Mouse (Mus musculus) heart, adult 9 months (tissue): Measurements from ENCODE around the gene Usp50.

Experiments
- DNase-seq, 2 experiments: peaks; one replicate each; pipeline ENCODE4 v3.0.0; 2022; ENCODE audit warnings: low spot score in 2 of 2

The Usp50 gene

DNA sequence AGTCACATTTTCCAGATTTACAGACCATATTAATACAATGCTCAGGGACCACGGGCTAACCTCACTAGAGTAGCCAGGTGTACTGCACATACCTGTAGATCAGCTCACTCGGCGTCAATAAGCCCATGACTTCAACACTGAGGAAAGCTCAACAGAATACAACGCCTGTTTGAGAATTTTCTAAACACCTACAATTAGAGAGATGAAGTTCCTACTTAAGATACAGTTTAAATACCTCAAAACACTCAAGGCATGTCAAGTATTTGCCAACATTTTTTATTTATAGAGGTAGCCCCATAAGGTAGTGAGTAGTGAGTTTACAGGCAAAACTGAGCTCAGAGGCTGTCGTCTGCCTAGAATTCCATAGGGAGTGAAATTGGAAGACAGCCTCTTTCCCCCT, 39.9 kb downstream of the Usp50 start:
- no peak for DNase-seq

DNA sequence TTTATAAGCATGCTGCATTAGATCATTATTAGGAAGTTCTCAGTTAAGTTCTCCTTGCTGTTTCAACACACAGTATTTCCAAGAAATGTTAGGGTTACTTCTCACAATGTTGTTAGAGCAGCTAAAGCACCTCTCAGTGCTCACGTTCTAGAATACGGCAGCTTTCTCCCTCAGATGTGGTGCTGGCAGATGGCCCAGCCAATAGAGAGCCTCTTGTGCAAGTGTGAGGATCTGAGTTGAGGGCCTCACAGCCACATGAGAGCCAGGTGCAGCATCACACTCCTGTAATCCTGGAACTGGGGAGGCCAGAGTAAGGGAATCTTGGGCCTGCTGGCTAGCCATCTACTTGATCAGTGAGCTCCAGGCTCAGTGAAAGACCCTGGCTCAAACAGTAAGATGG, 43.0 kb downstream of the Usp50 start:
- no peak for DNase-seq

DNA sequence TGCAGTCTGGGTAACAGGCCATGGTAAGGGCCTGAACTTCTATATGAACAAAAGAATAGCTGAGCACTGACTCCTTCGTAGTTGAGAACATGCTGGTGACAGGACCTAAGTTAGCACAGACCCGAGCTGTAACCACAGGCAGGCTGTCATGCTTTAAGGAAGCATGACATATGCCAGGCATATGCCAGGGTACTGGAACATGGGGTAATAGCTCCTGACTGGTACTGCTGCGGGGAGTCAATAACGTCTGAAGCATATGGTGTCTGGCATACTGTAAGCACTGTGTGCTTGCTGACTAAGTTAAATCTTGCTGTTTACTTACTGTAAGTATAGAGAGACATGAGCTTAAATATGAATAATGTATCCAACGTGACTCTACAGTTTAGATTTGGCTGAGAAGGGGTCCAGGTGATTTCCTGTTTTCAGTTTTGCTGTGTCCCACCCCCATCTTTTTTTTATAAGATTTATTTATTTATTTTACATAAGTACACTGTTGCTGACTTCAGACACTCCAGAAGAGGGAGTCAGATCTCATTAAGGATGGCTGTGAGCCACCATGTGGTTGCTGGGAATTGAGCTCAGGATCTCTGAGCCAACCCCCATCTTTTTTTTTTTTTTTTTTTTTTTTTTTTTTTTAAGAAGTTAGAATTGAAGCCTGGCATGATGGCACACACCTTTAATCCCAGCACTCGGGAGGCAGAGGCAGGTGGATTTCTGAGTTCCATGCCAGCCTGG, 47.8 kb downstream of the Usp50 start:
- DNase-seq, result no peak

DNA sequence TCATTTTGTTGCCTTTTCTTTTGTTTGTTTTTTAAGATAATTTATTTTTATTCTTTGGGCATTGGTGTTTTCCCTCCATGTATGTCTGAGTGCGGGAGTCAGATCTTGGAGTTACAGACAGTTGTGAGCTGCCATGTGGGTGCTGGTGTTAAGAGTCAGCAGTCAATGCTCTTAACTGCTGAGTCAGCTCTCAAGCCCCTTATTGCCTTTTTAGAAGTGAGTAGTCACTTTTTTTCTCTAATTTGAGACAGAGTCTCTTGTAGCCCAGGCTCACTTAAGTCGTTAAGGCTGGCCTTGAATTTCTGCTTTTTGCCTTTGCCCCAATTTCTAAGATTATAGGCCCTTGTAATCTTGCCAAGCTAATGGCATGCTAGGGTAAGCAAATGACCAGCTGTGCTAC, 52.8 kb downstream of the Usp50 start:
- DNase-seq, result no peak

DNA sequence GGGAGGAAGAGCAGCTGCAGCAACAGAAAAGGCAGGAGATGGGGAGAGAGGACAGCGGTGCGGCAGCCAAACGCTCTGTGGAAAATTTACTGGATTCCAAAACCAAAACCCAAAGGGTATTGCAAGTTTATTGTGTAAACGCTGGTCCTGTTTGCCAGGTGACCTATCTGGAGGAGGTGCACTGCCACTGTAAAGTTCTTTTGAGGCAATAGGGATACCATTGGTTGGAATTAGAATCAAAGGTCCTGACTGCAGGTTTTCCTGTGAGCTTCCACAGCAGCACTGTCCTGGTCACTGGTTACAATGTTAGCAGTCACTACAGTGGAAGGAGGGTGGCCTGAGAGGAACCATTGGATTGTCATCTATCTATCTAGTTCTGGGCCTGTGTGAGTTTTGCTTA, 54.1 kb downstream of the Usp50 start:
- DNase-seq, result no peak

DNA sequence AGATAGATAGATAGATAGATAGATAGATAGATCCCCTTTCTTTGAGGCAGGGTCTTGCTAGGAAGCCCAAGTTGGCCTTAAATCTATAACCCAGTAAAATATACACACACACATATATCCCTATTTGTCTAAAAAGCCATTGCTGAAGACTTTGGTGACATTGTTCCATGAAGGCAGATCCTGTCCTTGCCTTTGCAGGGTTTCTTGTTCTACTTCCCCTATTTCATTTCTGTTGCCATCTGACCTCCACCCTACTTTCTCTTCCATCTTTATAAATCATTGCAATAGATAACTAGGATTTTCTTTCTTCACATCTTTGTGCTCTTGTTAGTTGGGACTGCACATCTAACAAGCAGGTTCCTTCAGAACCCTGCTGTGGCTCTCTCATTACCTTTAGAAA, 70.3 kb downstream of the Usp50 start:
- no peak for DNase-seq

DNA sequence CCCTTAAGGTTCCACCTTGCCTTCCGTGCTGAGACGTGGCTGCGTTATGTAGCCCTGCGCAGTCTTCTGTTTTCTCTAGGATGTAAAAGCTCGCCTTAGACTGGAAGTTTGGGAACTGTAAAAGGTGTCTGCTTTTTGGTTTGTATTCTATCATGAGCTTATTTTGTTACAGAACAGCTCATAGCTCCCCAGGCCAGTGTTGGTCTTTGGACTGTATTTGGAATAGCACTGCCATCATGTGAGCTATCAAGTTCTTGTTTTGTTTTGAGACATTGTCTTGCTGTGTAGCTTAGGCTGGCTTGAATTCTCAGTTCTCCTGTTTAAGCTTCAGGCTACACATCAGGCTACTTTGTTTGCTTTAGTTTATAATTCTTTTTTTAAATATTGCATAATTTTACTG, 70.7 kb downstream of the Usp50 start:
- no peak for DNase-seq

DNA sequence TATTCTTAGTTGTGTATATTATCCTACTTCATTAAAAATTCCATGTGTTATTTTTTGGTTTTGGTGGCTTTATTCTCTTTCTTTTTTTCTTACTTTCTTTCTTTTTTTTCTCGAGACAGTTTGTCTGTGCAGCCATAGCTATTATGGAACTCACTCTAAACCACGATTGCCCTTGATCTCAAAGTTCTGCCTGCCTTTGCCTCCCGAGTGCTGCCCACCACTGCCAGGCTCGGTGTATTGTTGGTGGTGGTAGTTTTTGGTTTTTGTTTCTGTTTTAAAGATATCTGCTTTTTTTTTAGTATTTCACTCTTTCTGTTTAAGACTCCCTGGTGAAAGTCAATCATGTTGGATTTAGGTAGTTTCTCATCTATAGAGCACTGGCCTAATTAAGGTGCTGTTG, 74.9 kb downstream of the Usp50 start:
- DNase-seq, result no peak

DNA sequence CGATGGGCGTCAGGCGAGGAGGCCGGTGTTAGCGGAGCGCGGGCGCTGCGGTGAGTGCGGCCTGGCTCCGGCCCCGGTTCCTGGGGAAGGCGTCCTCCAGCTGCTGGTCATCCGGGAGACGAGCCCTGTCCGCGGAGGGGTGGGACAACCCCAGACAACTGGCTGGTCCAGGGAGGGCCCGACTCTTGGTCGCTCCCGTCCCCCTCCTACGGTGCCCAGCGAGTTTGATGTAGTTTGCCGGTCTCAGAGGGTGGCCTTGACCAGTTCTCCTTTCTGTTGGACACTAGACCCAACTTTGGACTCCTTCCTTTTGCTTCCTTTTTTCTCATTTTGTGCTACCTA, 75.9 kb downstream of the Usp50 start:
- DNase-seq, result no peak

DNA sequence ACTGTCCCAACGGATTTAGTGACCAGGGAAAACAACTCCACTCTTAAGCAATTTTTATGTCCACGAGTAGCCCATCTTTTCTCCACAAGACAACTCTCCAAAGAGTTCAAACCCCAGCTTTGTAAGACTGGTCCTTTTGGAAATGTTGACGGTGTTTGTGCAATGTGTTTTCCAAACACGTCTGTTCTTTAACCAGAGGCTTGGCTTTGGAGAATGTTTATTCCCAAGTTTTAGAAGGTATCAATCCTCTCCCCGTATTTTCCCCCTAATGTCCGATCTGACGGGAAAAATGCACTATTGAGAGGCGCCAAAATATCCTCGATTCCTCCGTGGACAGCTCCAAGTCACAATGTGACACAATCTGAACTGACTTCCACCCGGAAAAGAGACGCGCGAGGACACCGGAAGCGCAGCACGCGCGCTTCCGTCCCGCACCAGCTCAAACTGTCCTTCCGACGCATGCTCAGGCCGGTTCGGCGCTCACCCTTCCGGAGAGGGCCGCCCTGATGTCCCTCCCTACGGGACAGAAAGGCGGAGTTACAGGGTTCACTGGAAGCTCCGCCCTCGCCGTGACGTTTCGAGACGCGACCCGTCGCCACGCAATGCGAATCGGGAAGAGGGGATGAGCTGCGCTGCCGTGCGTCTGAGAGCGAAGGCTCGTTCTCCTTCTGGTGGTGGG, 76.4 kb downstream of the Usp50 start, which contains the start of gene Usp8:
Gene Usp8 (plus strand): TSS at position 570 of the 679 bp plus-strand sequence.
- peak; percentile 98 for DNase-seq

DNA sequence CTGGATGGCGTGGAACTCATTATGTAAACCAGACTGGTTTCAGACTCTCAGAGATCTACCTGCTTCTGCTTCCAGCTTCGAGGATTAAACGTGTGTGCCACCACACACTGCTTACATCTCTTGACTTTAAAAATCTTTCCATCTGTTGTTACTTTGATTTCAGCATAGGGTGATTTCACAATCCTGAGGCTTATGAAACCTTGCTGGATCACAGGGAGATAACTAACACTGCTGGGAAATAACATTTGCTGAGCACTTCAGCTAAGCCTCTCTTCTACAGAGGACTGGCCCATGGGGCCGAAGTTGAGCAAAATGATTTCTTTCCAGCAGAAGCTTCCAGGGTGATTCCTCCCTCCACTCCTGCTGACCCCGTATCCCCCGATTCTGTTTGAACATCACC, 88.0 kb downstream of the Usp50 start:
- no peak for DNase-seq

DNA sequence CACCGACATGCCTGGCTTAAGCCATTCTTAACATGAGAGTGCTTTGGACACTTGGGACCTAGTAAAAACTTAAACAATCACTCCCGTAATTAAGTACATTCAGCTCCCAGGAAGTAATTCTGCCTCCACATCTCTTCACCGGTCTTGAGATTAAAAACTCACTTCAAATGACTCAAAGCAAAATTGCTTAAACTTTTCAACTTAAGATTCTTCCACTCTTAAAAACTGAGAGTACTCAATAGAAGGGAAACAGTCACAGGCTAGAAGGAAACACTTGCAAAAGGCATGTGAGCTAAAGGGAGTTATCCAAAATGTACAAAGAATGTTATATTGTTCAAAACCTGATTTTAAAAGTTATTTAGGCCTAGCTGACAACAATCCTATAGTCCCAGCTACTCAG, 92.0 kb downstream of the Usp50 start:
- DNase-seq, result no peak

DNA sequence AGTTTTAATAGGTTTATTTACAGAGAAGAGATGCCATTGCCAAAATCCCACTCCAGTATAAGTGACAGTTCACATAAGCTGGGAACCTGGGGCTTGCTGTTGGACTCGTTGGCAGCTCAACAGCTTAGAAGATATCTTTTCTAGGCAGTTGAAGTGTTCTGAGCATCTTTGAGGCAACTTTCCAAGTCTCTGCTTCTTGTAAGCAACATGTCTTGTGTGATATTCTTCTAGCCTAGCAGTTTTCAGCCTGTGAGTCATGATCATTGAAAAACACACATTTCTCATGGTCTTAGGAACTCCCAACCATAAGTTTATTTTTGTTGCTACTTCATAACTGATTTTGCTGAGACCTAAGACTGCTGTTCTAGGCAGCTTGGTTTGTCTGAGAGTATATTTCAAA, 100.3 kb downstream of the Usp50 start:
- no peak for DNase-seq

DNA sequence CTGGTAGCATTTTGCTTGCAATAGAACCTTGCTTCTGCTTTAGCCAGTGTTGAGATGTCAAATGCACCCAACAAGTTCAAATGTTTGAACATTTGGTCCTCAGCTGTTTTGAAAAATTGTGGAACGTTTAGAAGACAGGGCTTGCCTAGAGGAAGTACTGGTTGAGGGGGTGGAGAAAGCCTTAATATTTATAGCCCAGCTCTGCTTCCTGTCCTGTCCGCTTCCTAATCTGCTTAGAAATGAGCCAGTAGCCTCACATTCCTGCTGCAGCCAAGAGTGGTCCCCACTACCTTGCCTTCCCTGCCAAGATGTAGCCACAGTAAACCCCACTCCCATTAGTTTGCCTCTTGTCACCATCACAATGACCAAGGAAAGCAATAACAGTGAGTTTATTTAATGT, 100.9 kb downstream of the Usp50 start:
- peak; percentile 28 to 66 for DNase-seq

DNA sequence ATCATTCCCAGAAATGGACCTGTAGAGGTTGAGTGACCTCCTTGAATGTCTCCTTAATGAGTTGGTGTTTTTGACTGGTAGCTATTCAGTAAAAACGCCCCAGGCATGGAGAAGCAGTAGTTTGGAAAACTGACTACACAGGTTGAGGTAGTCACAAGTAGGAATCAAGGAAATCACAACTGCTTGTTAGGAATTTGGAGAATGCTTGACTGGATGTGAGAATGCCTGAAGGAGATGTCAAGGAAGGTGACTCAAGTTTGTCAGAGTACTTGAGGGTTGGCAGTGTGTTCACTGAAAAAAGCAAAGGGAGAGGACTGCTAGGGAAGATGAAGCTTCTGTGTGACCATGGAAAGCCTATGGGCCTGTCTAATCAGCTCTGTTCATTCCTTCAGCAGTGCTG, 105.9 kb downstream of the Usp50 start:
- DNase-seq, result no peak

DNA sequence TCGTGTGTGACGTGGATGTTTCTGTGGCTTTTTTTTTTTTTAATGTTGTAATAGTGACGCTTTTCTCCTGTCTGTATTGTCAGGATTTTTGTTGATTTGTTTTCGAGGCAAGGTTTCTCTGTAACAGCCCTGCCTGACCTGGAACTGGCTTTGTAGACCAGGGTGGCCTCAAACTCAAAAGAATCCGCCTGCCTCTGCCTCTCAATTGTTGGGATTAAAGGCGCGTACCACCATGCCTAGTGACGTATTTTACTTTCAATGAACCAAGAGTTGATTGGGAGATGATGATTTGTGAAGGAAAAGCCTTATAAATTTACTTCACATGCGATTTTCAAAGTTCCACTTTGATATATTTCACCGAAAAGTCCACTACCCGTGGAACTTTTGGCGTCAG, 107.2 kb downstream of the Usp50 start, which contains the start of gene Gabpb1:
Gene Gabpb1 (minus strand): TSS at position 216 of the 394 bp plus-strand sequence.
- no peak for DNase-seq

DNA sequence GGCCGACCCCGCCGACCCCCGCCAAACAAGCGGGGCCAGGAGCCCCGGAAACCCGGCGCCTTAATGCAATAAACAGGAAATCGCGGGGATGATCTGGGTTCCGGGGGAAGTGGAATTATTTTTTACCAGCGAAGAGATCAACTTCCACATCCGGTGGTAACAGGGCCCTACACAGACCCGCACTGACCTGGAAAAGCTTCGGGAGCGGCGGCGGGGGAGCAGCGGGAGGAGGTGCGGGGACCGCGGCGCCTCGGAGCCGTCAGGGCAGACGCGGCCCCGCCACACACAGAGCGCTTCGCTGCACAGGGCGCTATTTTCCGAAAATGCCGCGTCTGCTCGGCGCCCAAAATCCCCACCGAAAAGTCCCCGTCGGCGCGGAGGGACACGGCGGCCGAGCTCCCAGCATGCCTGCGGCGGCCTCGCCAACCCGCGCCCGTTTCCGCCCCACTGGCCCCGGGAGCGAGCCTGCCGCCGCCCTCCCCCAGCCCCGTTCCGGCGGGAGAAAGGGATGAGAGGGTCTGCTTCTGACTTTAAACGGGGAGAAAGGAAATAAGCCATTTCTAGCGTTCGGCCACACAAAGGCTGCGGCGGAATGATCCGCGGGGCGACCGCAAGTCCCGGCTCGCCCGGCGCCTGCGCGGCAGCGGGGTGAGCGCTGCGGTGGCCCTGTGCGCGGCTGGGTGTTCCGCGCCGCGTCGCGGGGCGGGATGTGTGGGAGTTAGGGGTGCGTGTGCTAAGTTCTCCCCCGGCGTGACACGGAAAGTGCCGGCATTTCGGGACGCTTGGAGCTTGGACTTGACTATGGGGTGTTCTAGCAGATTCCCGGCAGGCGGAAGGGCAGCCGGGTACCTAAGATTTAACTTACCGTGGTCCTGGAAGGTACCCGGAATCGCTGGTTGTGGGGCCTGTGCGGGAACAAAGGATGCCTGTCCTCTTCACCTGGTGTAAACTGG, 107.8 kb downstream of the Usp50 start:
- peak; percentile 88 to 90 for DNase-seq

DNA sequence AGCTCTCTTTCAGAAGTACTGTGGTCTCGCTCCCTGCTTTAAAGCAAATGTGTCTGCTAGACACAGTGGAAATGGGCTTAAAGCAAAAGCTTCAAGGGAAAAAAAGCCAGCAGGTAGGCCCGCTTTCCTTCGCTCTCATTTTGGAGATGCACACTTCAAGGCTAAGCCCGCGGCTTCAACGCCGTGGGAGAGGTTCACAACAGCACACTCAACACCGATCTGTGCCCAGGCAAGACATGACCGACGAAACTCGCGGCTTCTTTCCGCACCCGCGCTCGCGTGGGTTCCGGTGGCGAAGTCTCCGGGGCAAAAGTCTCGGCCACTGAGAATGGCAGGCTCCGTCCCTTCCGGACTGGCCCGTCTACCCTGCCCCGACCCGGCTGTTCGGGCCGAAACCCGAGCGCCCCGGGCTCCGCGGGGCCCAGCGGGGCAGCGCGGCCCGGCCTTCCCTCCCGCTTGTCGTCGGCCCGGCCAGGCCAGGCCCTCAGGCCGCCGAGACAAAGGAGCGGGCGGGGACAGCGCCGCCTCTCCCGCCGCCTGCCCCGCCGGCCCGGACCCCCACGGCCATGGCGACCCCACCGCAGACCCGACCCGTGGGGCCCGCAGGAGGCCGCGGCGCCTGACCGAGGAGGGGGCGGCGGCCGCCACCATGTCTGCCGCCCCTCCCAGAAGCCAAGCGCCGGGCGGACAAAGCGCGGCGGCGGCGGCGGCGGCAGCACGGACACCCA, 108.7 kb downstream of the Usp50 start:
- peak in 1 of 2 experiments; percentile 29 for DNase-seq

DNA sequence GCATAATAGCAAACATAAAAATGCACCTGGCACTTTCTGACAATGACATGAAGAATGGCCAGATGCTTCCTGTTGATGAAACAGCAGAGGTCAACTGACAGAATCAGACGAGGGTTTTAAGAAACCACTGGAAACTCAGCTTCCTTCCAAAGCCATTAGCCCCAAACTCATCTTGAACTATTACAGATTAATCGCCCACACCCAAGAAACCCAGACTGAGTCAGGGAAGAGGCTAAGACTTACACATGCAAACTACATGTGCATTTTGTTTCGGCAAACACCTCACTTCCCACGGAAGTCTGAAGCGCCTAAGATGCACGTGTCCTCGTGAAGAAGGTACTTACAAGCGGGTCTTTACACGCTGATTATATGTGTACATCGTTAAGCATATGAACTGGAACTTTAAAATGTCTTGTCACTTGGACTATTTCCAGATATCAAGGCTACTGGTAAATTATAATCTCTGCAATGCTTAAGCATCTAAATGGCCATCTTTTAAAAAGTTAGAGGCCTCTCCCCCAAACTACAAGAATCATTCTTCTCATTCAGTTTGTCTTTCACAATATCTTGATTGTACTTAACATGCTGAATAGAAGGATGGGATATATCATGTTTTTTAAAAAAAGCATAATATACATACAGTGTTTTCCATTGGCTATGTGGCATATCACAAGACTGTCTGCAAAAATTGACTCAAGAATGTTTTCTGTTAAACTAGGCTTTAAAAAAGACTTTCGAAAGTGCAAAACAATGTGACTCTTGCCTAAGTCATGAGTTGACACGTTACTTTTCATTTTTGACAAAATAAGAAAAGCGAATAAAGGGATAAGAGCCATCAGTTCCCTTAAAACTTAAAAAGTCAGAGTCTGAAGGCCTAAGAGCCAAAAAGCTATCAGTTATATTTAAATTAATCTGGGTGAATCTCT, 109.7 kb downstream of the Usp50 start:
- DNase-seq, result no peak

DNA sequence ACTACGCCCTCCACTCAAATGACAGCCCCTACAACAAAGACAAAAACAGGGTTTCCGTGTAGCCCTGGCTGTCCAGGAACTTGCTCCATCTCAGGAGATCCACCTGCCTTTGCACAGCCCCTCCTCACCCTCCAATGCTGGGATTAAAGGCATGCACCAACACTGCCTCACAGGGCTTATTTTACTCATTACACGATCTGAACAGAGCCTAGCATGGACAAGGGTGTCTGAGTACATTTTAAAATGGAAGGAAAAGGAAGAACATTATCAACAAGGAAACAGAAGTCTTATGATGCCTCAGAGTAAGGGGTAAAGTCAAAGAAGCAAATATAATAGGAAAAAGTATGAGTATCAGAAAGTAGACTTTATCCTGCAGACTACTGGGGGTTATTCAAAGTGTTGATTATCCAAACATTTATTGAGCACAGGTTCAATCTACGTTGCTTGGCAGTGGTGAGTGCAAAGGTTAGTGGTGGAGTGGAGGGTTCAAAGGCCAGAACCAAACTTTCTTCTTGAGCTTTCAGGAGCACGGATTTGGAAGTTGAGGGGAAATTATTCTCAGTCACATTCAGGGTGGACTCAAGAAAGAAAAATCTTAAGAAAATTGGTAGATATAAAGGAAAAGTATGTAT, 114.5 kb downstream of the Usp50 start:
- DNase-seq, result no peak
